Mouse (Mus musculus): ENCODE measurements around the gene Itpkb. TPM values are rescaled to one million over a fixed set of nuclear protein-coding genes. Genes with fewer than 3 reads are reported as not detected.

Itpkb gene
- polyA plus RNA-seq, 1 experiment from 2014 or later: 2.3 TPM

GRCm38 (mm10) chr1:180406336-180407035 is 76.2 kb downstream of the Itpkb start:
- ATAC-seq: no peak
- Histone ChIP-seq H3K27me3 (no peaks in the 10 kb centered on the region), H3K4me2 (peak overlapping the region; percentile 54), H3K36me3 (ENCODE audit: poor library complexity, severe bottlenecking) (no peaks in the 10 kb centered on the region), H3K27ac (no peak overlapping the region), H3K4me1 (peaks cover 10% of the 10 kb centered on the region), H3K9ac (no peak overlapping the region), H3K9me3 (replicated peaks) (no peaks in the 10 kb centered on the region), H3K4me3 (no peak overlapping the region)
- WGBS: 80% methylated on average over 11 of the region's 11 CpGs

- Histone ChIP-seq H3K9me3 (replicated peaks) (no peaks in the 10 kb centered on the region), H3K4me3 (peak overlapping the region; percentile 9)
- 11% methylated on average over 16 of the region's 16 CpGs for WGBS
Measured at GRCm38 (mm10) chr1:180407171-180407671, 76.9 kb downstream of the Itpkb start.

GRCm38 (mm10) chr1:180407727-180408719 is 77.7 kb downstream of the Itpkb start:
- no peak for ATAC-seq
- Histone ChIP-seq H3K9ac (no peak overlapping the region), H3K9me3 (replicated peaks) (no peaks in the 10 kb centered on the region), H3K4me1 (peaks cover 10% of the 10 kb centered on the region), H3K27me3 (no peaks in the 10 kb centered on the region), H3K27ac (no peak overlapping the region), H3K4me3 (no peak overlapping the region), H3K4me2 (no peak overlapping the region), H3K36me3 (ENCODE audit: poor library complexity, severe bottlenecking) (no peaks in the 10 kb centered on the region)
- 81% methylated on average over 18 of the region's 18 CpGs for WGBS

More at GRCm38 (mm10) chr1:180407171-180407671, 76.9 kb downstream of the Itpkb start:
- no peak overlapping the region for H3K9ac ChIP-seq
- peak; percentile 80 for ATAC-seq
- H3K36me3 ChIP-seq (ENCODE audit: poor library complexity, severe bottlenecking): no peaks in the 10 kb centered on the region
- H3K4me2 ChIP-seq: peak overlapping the region; percentile 54
- H3K27me3 ChIP-seq: no peaks in the 10 kb centered on the region
- H3K4me1 ChIP-seq: peaks cover 10% of the 10 kb centered on the region
- no peak overlapping the region for H3K27ac ChIP-seq

GRCm38 (mm10) chr1:180408832-180409231 is 78.5 kb downstream of the Itpkb start:
- Histone ChIP-seq H3K27ac (no peak overlapping the region), H3K9ac (no peak overlapping the region), H3K4me3 (no peak overlapping the region), H3K9me3 (replicated peaks) (no peaks in the 10 kb centered on the region), H3K27me3 (no peaks in the 10 kb centered on the region), H3K36me3 (ENCODE audit: poor library complexity, severe bottlenecking) (no peaks in the 10 kb centered on the region), H3K4me2 (no peak overlapping the region), H3K4me1 (peaks cover 10% of the 10 kb centered on the region)
- ATAC-seq: no peak
- WGBS: 80% methylated on average over 9 of the region's 9 CpGs

- Histone ChIP-seq H3K4me2 (no peak overlapping the region), H3K4me3 (no peak overlapping the region), H3K27ac (no peak overlapping the region), H3K9ac (no peak overlapping the region), H3K9me3 (replicated peaks) (no peaks in the 10 kb centered on the region), H3K27me3 (no peaks in the 10 kb centered on the region), H3K4me1 (peaks cover 10% of the 10 kb centered on the region), H3K36me3 (ENCODE audit: poor library complexity, severe bottlenecking) (no peaks in the 10 kb centered on the region)
- WGBS: 84% methylated on average over 5 of the region's 5 CpGs
- no peak for ATAC-seq
Measured at GRCm38 (mm10) chr1:180409771-180410170, 79.5 kb downstream of the Itpkb start.

GRCm38 (mm10) chr1:180410306-180410705 is 80.0 kb downstream of the Itpkb start:
- H3K4me2 ChIP-seq: no peak overlapping the region
- no peaks in the 10 kb centered on the region for H3K9me3 ChIP-seq (replicated peaks)
- WGBS: 80% methylated on average over 7 of the region's 7 CpGs
- no peak overlapping the region for H3K9ac ChIP-seq
- ATAC-seq: no peak
- no peak overlapping the region for H3K4me3 ChIP-seq
- no peak overlapping the region for H3K27ac ChIP-seq
- H3K36me3 ChIP-seq (ENCODE audit: poor library complexity, severe bottlenecking): no peaks in the 10 kb centered on the region
- H3K4me1 ChIP-seq: peaks cover 10% of the 10 kb centered on the region
- H3K27me3 ChIP-seq: no peaks in the 10 kb centered on the region

- no peaks in the 10 kb centered on the region for H3K27me3 ChIP-seq
- H3K9me3 ChIP-seq (replicated peaks): no peaks in the 10 kb centered on the region
- H3K9ac ChIP-seq: no peak overlapping the region
- no peak overlapping the region for H3K4me2 ChIP-seq
- H3K27ac ChIP-seq: no peak overlapping the region
- no peak overlapping the region for H3K4me3 ChIP-seq
- WGBS: 48% methylated on average over 4 of the region's 4 CpGs
- no peaks in the 10 kb centered on the region for H3K36me3 ChIP-seq (ENCODE audit: poor library complexity, severe bottlenecking)
- H3K4me1 ChIP-seq: no peaks in the 10 kb centered on the region
- ATAC-seq: no peak
Measured at GRCm38 (mm10) chr1:180415064-180415463, 84.8 kb downstream of the Itpkb start.

GRCm38 (mm10) chr1:180415836-180416235 is 85.6 kb downstream of the Itpkb start:
- ATAC-seq: no peak
- WGBS: 87% methylated on average over 7 of the region's 7 CpGs
- Histone ChIP-seq H3K4me2 (no peak overlapping the region), H3K4me3 (no peak overlapping the region), H3K27ac (no peak overlapping the region), H3K9ac (no peak overlapping the region), H3K9me3 (replicated peaks) (no peaks in the 10 kb centered on the region), H3K36me3 (ENCODE audit: poor library complexity, severe bottlenecking) (no peaks in the 10 kb centered on the region), H3K27me3 (no peaks in the 10 kb centered on the region), H3K4me1 (peaks cover 5% of the 10 kb centered on the region)

- H3K36me3 ChIP-seq (ENCODE audit: poor library complexity, severe bottlenecking): no peaks in the 10 kb centered on the region
- H3K4me2 ChIP-seq: no peak overlapping the region
- no peak overlapping the region for H3K9ac ChIP-seq
- H3K27me3 ChIP-seq: no peaks in the 10 kb centered on the region
- no peaks in the 10 kb centered on the region for H3K9me3 ChIP-seq (replicated peaks)
- H3K4me1 ChIP-seq: peaks cover 11% of the 10 kb centered on the region
- no peak overlapping the region for H3K4me3 ChIP-seq
- no peak for ATAC-seq
- no peak overlapping the region for H3K27ac ChIP-seq
- 38% methylated on average over 2 of the region's 2 CpGs for WGBS
Measured at GRCm38 (mm10) chr1:180417118-180417517, 86.8 kb downstream of the Itpkb start.

GRCm38 (mm10) chr1:180419059-180419458 is 88.8 kb downstream of the Itpkb start:
- ATAC-seq: no peak
- no peaks in the 10 kb centered on the region for H3K9me3 ChIP-seq (replicated peaks)
- 93% methylated on average over 2 of the region's 2 CpGs for WGBS

GRCm38 (mm10) chr1:180420496-180421164 is 90.3 kb downstream of the Itpkb start:
- H3K4me3 ChIP-seq: no peak overlapping the region
- peaks cover 19% of the 10 kb centered on the region for H3K4me1 ChIP-seq
- no peak overlapping the region for H3K9ac ChIP-seq
- peak; percentile 72 for ATAC-seq
- H3K27ac ChIP-seq: no peak overlapping the region
- no peaks in the 10 kb centered on the region for H3K9me3 ChIP-seq (replicated peaks)
- no peak overlapping the region for H3K4me2 ChIP-seq
- H3K36me3 ChIP-seq (ENCODE audit: poor library complexity, severe bottlenecking): no peaks in the 10 kb centered on the region
- no peaks in the 10 kb centered on the region for H3K27me3 ChIP-seq
- WGBS: 34% methylated on average over 8 of the region's 8 CpGs

More at GRCm38 (mm10) chr1:180419059-180419458, 88.8 kb downstream of the Itpkb start:
- H3K9ac ChIP-seq: no peak overlapping the region
- no peak overlapping the region for H3K4me2 ChIP-seq
- no peak overlapping the region for H3K27ac ChIP-seq
- H3K4me3 ChIP-seq: no peak overlapping the region
- H3K4me1 ChIP-seq: peaks cover 19% of the 10 kb centered on the region
- H3K36me3 ChIP-seq (ENCODE audit: poor library complexity, severe bottlenecking): no peaks in the 10 kb centered on the region
- H3K27me3 ChIP-seq: no peaks in the 10 kb centered on the region

Data from forebrain, embryonic 13.5 days (tissue).